Mouse (Mus musculus) E14TG2a.4 (cell line): ENCODE data around the gene Kif26a.

Experiments used
- H3K27me3 ChIP-seq: 2 replicates; pipeline ENCODE4 v1.6.1; 2014; ENCODE audit warnings: low read length, control low read depth; ENCODE audit not compliant: insufficient read depth
- H3K36me3 ChIP-seq: 2 replicates; pipeline ENCODE4 v1.6.1; 2014; ENCODE audit warnings: low read length, control low read depth; ENCODE audit not compliant: insufficient read depth
- H3K4me1 ChIP-seq: replicated peaks from 2 replicates; pipeline ENCODE4 v1.6.1; 2014; ENCODE audit warnings: low read depth, low read length, control low read depth
- H3K4me3 ChIP-seq: replicated peaks from 2 replicates; pipeline ENCODE4 v1.5.1; 2014; ENCODE audit warnings: mild to moderate bottlenecking, low read length
- H3K9me3 ChIP-seq: 2 replicates; pipeline ENCODE4 v1.6.1; 2014; ENCODE audit warnings: low read length, control low read depth
- CTCF ChIP-seq: conservative IDR thresholded peaks from 2 replicates; pipeline ENCODE4 v1.5.1; 2014; ENCODE audit warnings: low read length
- NANOG ChIP-seq: IDR thresholded peaks from 2 replicates; pipeline ENCODE4 v1.6.1; 2014; ENCODE audit warnings: borderline replicate concordance, low read length, mixed read lengths
- POU5F1 ChIP-seq: IDR thresholded peaks from 2 replicates; pipeline ENCODE4 v1.6.1; 2014; ENCODE audit warnings: low read length, borderline replicate concordance

Gene Kif26a

GRCm38 (mm10) chr12:112108696-112109445, 37.1 kb upstream of the Kif26a start:
- H3K9me3 ChIP-seq: no peaks in the 10 kb centered on the region
- H3K4me1 ChIP-seq: peaks cover 53% of the 10 kb centered on the region
- no peaks in the 10 kb centered on the region for H3K36me3 ChIP-seq
- peaks cover 43% of the 10 kb centered on the region for H3K27me3 ChIP-seq
- no peak for TF ChIP-seq CTCF
- TF ChIP-seq POU5F1: no peak
- TF ChIP-seq NANOG: no peak
- H3K4me3 ChIP-seq: no peak overlapping the region

GRCm38 (mm10) chr12:112109701-112110100, 36.3 kb upstream of the Kif26a start:
- Histone ChIP-seq H3K36me3 (no peaks in the 10 kb centered on the region), H3K27me3 (peaks cover 40% of the 10 kb centered on the region), H3K9me3 (no peaks in the 10 kb centered on the region), H3K4me1 (peaks cover 57% of the 10 kb centered on the region), H3K4me3 (no peak overlapping the region)
- TF ChIP-seq NANOG: no peak
- TF ChIP-seq POU5F1: no peak
- TF ChIP-seq CTCF: no peak

- no peaks in the 10 kb centered on the region for H3K9me3 ChIP-seq
Observed at GRCm38 (mm10) chr12:112111323-112111722, 34.7 kb upstream of the Kif26a start.

GRCm38 (mm10) chr12:112112235-112112634, 33.8 kb upstream of the Kif26a start:
- H3K9me3 ChIP-seq: no peaks in the 10 kb centered on the region
- TF ChIP-seq CTCF: no peak
- TF ChIP-seq POU5F1: no peak
- no peak for TF ChIP-seq NANOG

More at GRCm38 (mm10) chr12:112111323-112111722, 34.7 kb upstream of the Kif26a start:
- TF ChIP-seq POU5F1 (no peak), CTCF (no peak), NANOG (no peak)
- Histone ChIP-seq H3K4me3 (no peak overlapping the region), H3K4me1 (peaks cover 48% of the 10 kb centered on the region), H3K27me3 (peaks cover 31% of the 10 kb centered on the region), H3K36me3 (no peaks in the 10 kb centered on the region)

GRCm38 (mm10) chr12:112112686-112113396, 33.2 kb upstream of the Kif26a start:
- no peak for TF ChIP-seq CTCF
- Histone ChIP-seq H3K27me3 (peaks cover 17% of the 10 kb centered on the region), H3K4me1 (peaks cover 37% of the 10 kb centered on the region), H3K9me3 (no peaks in the 10 kb centered on the region), H3K36me3 (no peaks in the 10 kb centered on the region), H3K4me3 (peak overlapping the region; percentile 56)

More at GRCm38 (mm10) chr12:112112235-112112634, 33.8 kb upstream of the Kif26a start:
- H3K4me3 ChIP-seq: no peak overlapping the region; the same call in 1 of the 2 replicates
- H3K27me3 ChIP-seq: peaks cover 22% of the 10 kb centered on the region
- peaks cover 39% of the 10 kb centered on the region for H3K4me1 ChIP-seq
- H3K36me3 ChIP-seq: no peaks in the 10 kb centered on the region

- no peaks in the 10 kb centered on the region; the same call in 1 of the 2 replicates for H3K9me3 ChIP-seq
- H3K27me3 ChIP-seq: peaks cover 15% of the 10 kb centered on the region; the same call in 1 of the 2 replicates
- TF ChIP-seq CTCF: peak; percentile 97
- no peak for TF ChIP-seq NANOG
- no peak for TF ChIP-seq POU5F1
- H3K36me3 ChIP-seq: no peaks in the 10 kb centered on the region
- H3K4me1 ChIP-seq: peaks cover 38% of the 10 kb centered on the region
- 0 out of 2 replicates have a peak overlapping the region, but pooled peaks have one; percentile 56 for H3K4me3 ChIP-seq
Observed at GRCm38 (mm10) chr12:112113710-112114109, 32.3 kb upstream of the Kif26a start.

GRCm38 (mm10) chr12:112117006-112117405, 29.0 kb upstream of the Kif26a start:
- H3K4me3 ChIP-seq: no peak overlapping the region
- TF ChIP-seq CTCF (no peak), NANOG (no peak), POU5F1 (no peak)
- peaks cover 3% of the 10 kb centered on the region; the same call in 1 of the 2 replicates for H3K36me3 ChIP-seq
- H3K27me3 ChIP-seq: peaks cover 15% of the 10 kb centered on the region
- H3K9me3 ChIP-seq: no peaks in the 10 kb centered on the region; the same call in 1 of the 2 replicates
- peaks cover 30% of the 10 kb centered on the region for H3K4me1 ChIP-seq

GRCm38 (mm10) chr12:112117649-112118048, 28.4 kb upstream of the Kif26a start:
- Histone ChIP-seq H3K36me3 (peaks cover 3% of the 10 kb centered on the region; the same call in 1 of the 2 replicates), H3K4me1 (peaks cover 23% of the 10 kb centered on the region), H3K27me3 (peaks cover 21% of the 10 kb centered on the region), H3K9me3 (no peaks in the 10 kb centered on the region; the same call in 1 of the 2 replicates), H3K4me3 (no peak overlapping the region)
- no peak for TF ChIP-seq NANOG
- no peak for TF ChIP-seq CTCF
- TF ChIP-seq POU5F1: no peak

GRCm38 (mm10) chr12:112121188-112121587, 24.8 kb upstream of the Kif26a start:
- peaks cover 30% of the 10 kb centered on the region for H3K4me1 ChIP-seq
- TF ChIP-seq CTCF: no peak
- no peak for TF ChIP-seq NANOG
- TF ChIP-seq POU5F1: no peak
- H3K36me3 ChIP-seq: peaks cover 3% of the 10 kb centered on the region; the same call in 1 of the 2 replicates
- no peaks in the 10 kb centered on the region; the same call in 1 of the 2 replicates for H3K9me3 ChIP-seq
- peaks cover 17% of the 10 kb centered on the region for H3K27me3 ChIP-seq
- H3K4me3 ChIP-seq: no peak overlapping the region
